Mouse (Mus musculus): ENCODE data around the gene Sf3b3. TPM values are rescaled to one million over a fixed set of nuclear protein-coding genes. Genes with fewer than 3 reads are reported as not detected.

Sf3b3 gene
- total and polyA plus RNA-seq, 3 experiments, result 167 to 224 (median 170) TPM

- no peak overlapping the region for H3K9ac ChIP-seq (ENCODE audit: control insufficient read depth, low read depth, low read length, poor library complexity, severe bottlenecking)
- no peaks in the 10 kb centered on the region for H3K79me2 ChIP-seq (ENCODE audit: control insufficient read depth, insufficient read depth, low read length, poor library complexity)
- no peak for DNase-seq (ENCODE audit: low read depth, low spot score)
- H3K27ac ChIP-seq (ENCODE audit: control insufficient read depth, low read depth, low read length), result no peak overlapping the region
- 0 out of 4 replicates have a peak, but pooled peaks cover 0 to 4% of the 10 kb centered on the region in 2 experiments for H3K27me3 ChIP-seq (ENCODE audit: control insufficient read depth in 1 of 2, insufficient read depth in 2 of 2, low read length in 2 of 2)
- H3K9me3 ChIP-seq (replicated peaks; ENCODE audit: insufficient read depth, low read length), result no peaks in the 10 kb centered on the region
- H3K4me1 ChIP-seq (ENCODE audit: control insufficient read depth in 1 of 2, insufficient read depth in 2 of 2, low read length in 2 of 2), result no peaks in the 10 kb centered on the region
- H3K36me3 ChIP-seq (ENCODE audit: control insufficient read depth in 1 of 2, insufficient read depth in 2 of 2, low read length in 2 of 2), result no peaks in the 10 kb centered on the region
- no peak overlapping the region for H3K4me3 ChIP-seq (ENCODE audit: control insufficient read depth in 1 of 2, insufficient read depth in 1 of 2, low read depth in 2 of 2, low read length in 2 of 2)
- no peak for TF ChIP-seq TBP (IDR thresholded peaks at IDR 0.05; ENCODE audit: low read depth, low read length)
- no peak for TF ChIP-seq CTCF (IDR thresholded peaks at IDR 0.05 in 2 of 3, conservative IDR thresholded peaks at IDR 0.05 in 1 of 3; ENCODE audit: control insufficient read depth in 1 of 3, insufficient read depth in 1 of 3, low read depth in 2 of 3, low read length in 3 of 3, poor library complexity in 1 of 3, severe bottlenecking in 1 of 3)
- TF ChIP-seq MYB (IDR thresholded peaks at IDR 0.05; ENCODE audit: low read depth, low read length), result no peak
- no peak for TF ChIP-seq ETS1 (IDR thresholded peaks at IDR 0.05; ENCODE audit: low read depth, low read length)
- TF ChIP-seq NELFE (IDR thresholded peaks at IDR 0.05; ENCODE audit: low read depth, low read length), result no peak
- TF ChIP-seq EP300 (IDR thresholded peaks at IDR 0.05; ENCODE audit: low read depth in 1 of 2, low read length in 2 of 2), result no peak
- no peak for TF ChIP-seq POLR2AphosphoS5 (IDR thresholded peaks at IDR 0.05; ENCODE audit: borderline replicate concordance, low read depth, low read length)
- TF ChIP-seq SIN3A (IDR thresholded peaks at IDR 0.05; ENCODE audit: low read length), result no peak
- no peak for TF ChIP-seq ELF1 (IDR thresholded peaks at IDR 0.05; ENCODE audit: low read depth, low read length)
- TF ChIP-seq GATA1 (IDR thresholded peaks at IDR 0.05; ENCODE audit: low read depth, low read length), result no peak
- no peak for TF ChIP-seq MYC (IDR thresholded peaks at IDR 0.05; ENCODE audit: low read depth, low read length)
- no peak for TF ChIP-seq MXI1 (IDR thresholded peaks at IDR 0.05; ENCODE audit: low read depth, low read length)
- no peak for TF ChIP-seq POLR2A (IDR thresholded peaks at IDR 0.05; ENCODE audit: control insufficient read depth in 1 of 2, insufficient read depth in 1 of 2, low read depth in 1 of 2, low read length in 2 of 2, poor library complexity in 1 of 2)
- no peak for TF ChIP-seq MEF2A (IDR thresholded peaks at IDR 0.05; ENCODE audit: extremely low read depth, insufficient replicate concordance, low read depth, low read length, poor library complexity, severe bottlenecking)
- no peak for TF ChIP-seq BHLHE40 (IDR thresholded peaks at IDR 0.05; ENCODE audit: borderline replicate concordance, low read depth, low read length)
Observed at GRCm38 (mm10) chr8:110803856-110804255, 42.7 kb downstream of the Sf3b3 start.

GRCm38 (mm10) chr8:110802988-110803387, 43.6 kb downstream of the Sf3b3 start:
- no peaks in the 10 kb centered on the region for H3K4me1 ChIP-seq (ENCODE audit: control insufficient read depth in 1 of 2, insufficient read depth in 2 of 2, low read length in 2 of 2)

More at GRCm38 (mm10) chr8:110802988-110803387, 43.6 kb downstream of the Sf3b3 start:
- no peak for TF ChIP-seq MYB (IDR thresholded peaks at IDR 0.05; ENCODE audit: low read depth, low read length)
- TF ChIP-seq MAFK (IDR thresholded peaks at IDR 0.05; ENCODE audit: borderline replicate concordance, low read depth, low read length), result no peak
- no peak for TF ChIP-seq SMC3 (IDR thresholded peaks at IDR 0.05; ENCODE audit: low read depth, low read length)
- no peak for TF ChIP-seq MXI1 (IDR thresholded peaks at IDR 0.05; ENCODE audit: low read depth, low read length)
- no peak for TF ChIP-seq ZMIZ1 (IDR thresholded peaks at IDR 0.05; ENCODE audit: low read depth, low read length)
- no peak for TF ChIP-seq RCOR1 (IDR thresholded peaks at IDR 0.05; ENCODE audit: low read depth, low read length)
- no peak for TF ChIP-seq GATA1 (IDR thresholded peaks at IDR 0.05; ENCODE audit: low read depth, low read length)
- TF ChIP-seq TBP (IDR thresholded peaks at IDR 0.05; ENCODE audit: low read depth, low read length), result no peak
- no peak for TF ChIP-seq RAD21 (IDR thresholded peaks at IDR 0.05; ENCODE audit: low read depth, low read length)
- no peak for TF ChIP-seq JUND (IDR thresholded peaks at IDR 0.05; ENCODE audit: low read depth, low read length)
- TF ChIP-seq MAZ (IDR thresholded peaks at IDR 0.05; ENCODE audit: low read depth, low read length), result no peak
- TF ChIP-seq UBTF (IDR thresholded peaks at IDR 0.05; ENCODE audit: borderline replicate concordance, insufficient read depth, low read depth, low read length), result no peak
- TF ChIP-seq CHD2 (IDR thresholded peaks at IDR 0.05; ENCODE audit: low read length), result no peak
- no peak for TF ChIP-seq NRF1 (IDR thresholded peaks at IDR 0.05; ENCODE audit: insufficient read depth, low read depth, low read length, poor library complexity, severe bottlenecking)
- no peak for TF ChIP-seq ZC3H11A (IDR thresholded peaks at IDR 0.05; ENCODE audit: low read depth, low read length)
- no peak for TF ChIP-seq E2F4 (IDR thresholded peaks at IDR 0.05; ENCODE audit: borderline replicate concordance, low read depth, low read length)
- DNase-seq (ENCODE audit: low read depth, low spot score), result no peak
- no peak overlapping the region for H3K4me3 ChIP-seq (ENCODE audit: control insufficient read depth in 1 of 2, insufficient read depth in 1 of 2, low read depth in 2 of 2, low read length in 2 of 2)
- no peaks in the 10 kb centered on the region for H3K9me3 ChIP-seq (replicated peaks; ENCODE audit: insufficient read depth, low read length)
- no peak overlapping the region for H3K9ac ChIP-seq (ENCODE audit: control insufficient read depth, low read depth, low read length, poor library complexity, severe bottlenecking)
- H3K36me3 ChIP-seq (ENCODE audit: control insufficient read depth in 1 of 2, insufficient read depth in 2 of 2, low read length in 2 of 2), result no peaks in the 10 kb centered on the region
- H3K27ac ChIP-seq (ENCODE audit: control insufficient read depth, low read depth, low read length), result no peak overlapping the region
- no peaks in the 10 kb centered on the region for H3K79me2 ChIP-seq (ENCODE audit: control insufficient read depth, insufficient read depth, low read length, poor library complexity)
- 0 out of 4 replicates have a peak, but pooled peaks cover 0 to 4% of the 10 kb centered on the region in 2 experiments for H3K27me3 ChIP-seq (ENCODE audit: control insufficient read depth in 1 of 2, insufficient read depth in 2 of 2, low read length in 2 of 2)
